Mouse (Mus musculus) lung, embryonic 15.5 days (tissue): ENCODE data around the gene Lsg1. TPM values are rescaled to one million over a fixed set of nuclear protein-coding genes. Genes with fewer than 3 reads are reported as not detected.

Experiments used
- ATAC-seq: fragments of 200-750 bp; cut with Nextera tagmentation; 2 replicates; pipeline ENCODE4 v1.8.0; 2017; ENCODE audit warnings: moderate number of reproducible peaks, borderline replicate concordance; ENCODE audit not compliant: low FRiP score, low TSS enrichment; ENCODE audit errors: extremely low read depth
- H3K27ac ChIP-seq: fragments of 300-500 bp; sonication (generic); 2 replicates; pipeline ENCODE4 v1.5.1; 2015; ENCODE audit warnings: moderate library complexity, mild to moderate bottlenecking, inconsistent platforms
- H3K27me3 ChIP-seq: fragments of 300-500 bp; sonication (generic); 2 replicates; pipeline ENCODE4 v1.6.1; 2015; ENCODE audit warnings: inconsistent platforms
- H3K36me3 ChIP-seq: fragments of 300-500 bp; sonication (generic); 2 replicates; pipeline ENCODE4 v1.6.1; 2015; ENCODE audit warnings: inconsistent platforms
- H3K4me1 ChIP-seq: fragments of 300-500 bp; sonication (generic); 2 replicates; pipeline ENCODE4 v1.6.1; 2015; ENCODE audit warnings: inconsistent platforms
- H3K4me2 ChIP-seq: fragments of 300-500 bp; sonication (generic); 2 replicates; pipeline ENCODE4 v1.6.1; 2015; ENCODE audit warnings: inconsistent platforms, mild to moderate bottlenecking, moderate library complexity
- H3K4me3 ChIP-seq: fragments of 300-500 bp; sonication (generic); 2 replicates; pipeline ENCODE4 v1.5.1; 2015; ENCODE audit warnings: mild to moderate bottlenecking, inconsistent platforms
- H3K9ac ChIP-seq: fragments of 300-500 bp; sonication (generic); 2 replicates; pipeline ENCODE4 v1.6.1; 2015; ENCODE audit warnings: inconsistent platforms
- H3K9me3 ChIP-seq: fragments of 300-500 bp; sonication (generic); 2 replicates; pipeline ENCODE4 v1.6.1; 2016; ENCODE audit warnings: inconsistent platforms
- WGBS: fragments of 180-500 bp; shearing (Covaris S2); methylation state at CpG from one replicate; pipeline ENCODE4 v1.1.7; 2015; 5-methylcytosine and 5-hydroxymethylcytosine counted together
- polyA plus RNA-seq: library from polyadenylated mRNA; unstranded; fragments of >200 nt; fragmentation: Nextera tagmentation; extraction: Ambion mirVana; gene quantifications from 2 replicates; pipeline ENCODE4 v1.2.1, GENCODE M21; 2015

Lsg1 gene
- polyA plus RNA-seq, result 61.1 and 69.2 TPM in 2 replicates

DNA sequence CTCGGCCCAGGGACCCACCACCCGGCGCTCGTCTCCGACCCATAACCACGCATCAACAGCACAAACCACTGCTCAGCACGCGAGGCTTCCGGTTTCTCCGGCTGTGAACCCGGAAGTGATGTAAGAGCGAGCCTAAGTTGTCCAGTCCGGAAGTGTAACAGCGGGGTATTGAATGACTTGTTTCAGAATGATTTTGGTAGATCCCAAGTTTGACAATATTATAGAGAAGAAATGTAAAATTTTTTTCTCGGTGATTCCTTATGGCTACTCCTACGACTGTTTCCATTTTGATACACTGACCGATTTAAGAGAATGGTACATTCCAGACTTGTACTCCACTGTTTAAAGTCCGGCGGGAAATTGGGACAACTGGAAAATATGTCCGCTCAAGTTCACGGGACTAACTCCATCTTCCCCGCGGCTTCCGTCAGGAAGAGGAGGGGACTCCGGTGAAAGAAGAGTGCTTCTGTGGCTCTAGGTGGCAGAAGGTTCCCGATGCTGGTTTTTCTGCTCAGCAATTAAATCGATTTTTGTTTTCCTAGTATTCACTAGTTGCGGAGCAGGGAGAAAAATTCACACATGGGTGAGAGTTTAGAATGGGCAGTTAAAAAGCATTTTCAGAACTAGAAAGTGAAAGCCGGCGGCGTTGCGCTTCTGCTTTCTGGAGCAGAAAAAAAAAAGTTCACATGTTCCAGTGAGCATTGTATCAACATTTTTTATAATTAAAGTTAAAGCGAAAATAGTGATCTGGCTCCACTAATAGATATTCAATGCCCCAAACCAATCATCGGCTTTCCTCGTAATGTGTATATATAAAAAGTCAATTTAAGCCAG lies at the start of gene Lsg1:
Lsg1 (minus strand) TSS at position 99 of the 834 bp plus-strand sequence.
- H3K27me3 ChIP-seq, result no peaks in the 10 kb centered on the region
- peak; percentile 91 for ATAC-seq
- peak within 1 kb of the TSS; percentile 84 for H3K4me3 ChIP-seq
- peak within 1 kb of the TSS; percentile 79 for H3K4me2 ChIP-seq
- H3K27ac ChIP-seq, result peak within 1 kb of the TSS; percentile 37; the same call in 1 of the 2 replicates
- 2% methylated on average over 35 of the region's 35 CpGs for WGBS
- H3K4me1 ChIP-seq, result peaks cover 10% of the 10 kb centered on the region
- no peaks in the 10 kb centered on the region for H3K9me3 ChIP-seq
- peak within 1 kb of the TSS; percentile 75 for H3K9ac ChIP-seq
- peaks cover 27% of the 10 kb centered on the region for H3K36me3 ChIP-seq

DNA sequence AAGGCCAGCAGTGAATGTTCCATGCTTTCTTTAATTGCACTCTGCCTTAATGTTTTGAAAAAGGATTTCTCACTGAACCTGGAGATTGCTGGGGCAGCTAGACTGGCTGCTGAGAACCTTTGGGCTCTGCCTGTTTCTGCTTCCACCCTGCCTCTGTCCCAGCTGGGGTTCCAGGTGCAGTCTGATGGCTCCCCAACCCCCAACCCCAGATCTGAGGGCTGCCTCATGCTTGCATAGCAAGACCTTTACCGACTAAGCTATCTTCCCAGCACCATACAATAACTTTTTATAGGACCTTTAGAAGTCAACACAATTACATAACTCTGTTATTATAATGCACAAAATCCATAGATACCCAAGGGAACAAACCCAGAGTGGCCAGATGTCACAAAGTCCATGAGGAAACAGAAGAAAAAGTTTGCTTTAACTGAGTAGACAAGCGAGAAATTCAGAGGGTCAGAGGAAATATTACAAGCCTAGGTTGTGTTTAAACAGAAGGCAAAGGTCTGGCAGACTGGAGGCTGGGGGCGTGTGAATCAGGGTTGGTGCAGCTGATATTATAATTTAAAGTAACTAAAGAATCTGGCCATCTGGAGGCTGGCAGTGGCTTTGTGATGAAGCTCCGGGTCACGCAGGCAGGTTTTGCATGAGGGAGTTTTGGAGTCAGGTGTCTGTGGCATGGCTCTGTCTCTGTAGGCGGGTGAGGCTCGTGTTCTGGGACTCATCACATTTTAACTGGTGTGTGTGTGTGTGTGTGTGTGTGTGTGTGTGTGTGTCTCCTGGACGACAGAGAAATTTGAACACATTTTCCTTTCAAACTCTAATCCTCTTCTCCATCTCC lies 46.7 kb upstream of the Lsg1 start:
- 52% methylated on average over 8 of the region's 8 CpGs for WGBS
- Histone ChIP-seq H3K4me2 (no peak overlapping the region), H3K36me3 (no peaks in the 10 kb centered on the region), H3K27ac (no peak overlapping the region), H3K9me3 (no peaks in the 10 kb centered on the region), H3K4me3 (no peak overlapping the region), H3K27me3 (no peaks in the 10 kb centered on the region), H3K9ac (no peak overlapping the region), H3K4me1 (no peaks in the 10 kb centered on the region)
- ATAC-seq, result no peak

DNA sequence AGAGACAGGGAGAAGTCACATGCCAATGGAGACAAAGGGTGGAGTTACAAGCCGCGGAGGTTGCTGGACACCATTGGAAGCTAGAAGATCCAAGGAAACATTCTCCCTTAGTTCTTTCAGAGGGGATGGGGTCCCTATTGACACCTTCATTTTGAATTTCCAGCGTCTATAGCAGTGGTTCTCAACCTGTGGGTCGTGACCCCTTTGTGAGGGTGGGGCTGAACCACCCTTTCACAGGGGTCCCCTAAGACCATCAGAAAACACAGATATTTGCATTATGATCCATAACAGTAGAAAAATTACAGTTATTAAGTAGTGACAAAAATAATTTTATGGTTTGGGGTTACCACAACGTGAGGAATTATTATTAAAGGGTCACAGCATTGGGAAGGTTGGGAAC lies 42.1 kb upstream of the Lsg1 start:
- whole genome bisulfite sequencing, result 86% methylated on average over 5 of the region's 5 CpGs
- Histone ChIP-seq H3K4me3 (no peak overlapping the region), H3K27me3 (no peaks in the 10 kb centered on the region), H3K4me1 (no peaks in the 10 kb centered on the region), H3K36me3 (no peaks in the 10 kb centered on the region), H3K4me2 (no peak overlapping the region), H3K27ac (no peak overlapping the region), H3K9me3 (no peaks in the 10 kb centered on the region), H3K9ac (no peak overlapping the region)
- no peak for ATAC-seq

DNA sequence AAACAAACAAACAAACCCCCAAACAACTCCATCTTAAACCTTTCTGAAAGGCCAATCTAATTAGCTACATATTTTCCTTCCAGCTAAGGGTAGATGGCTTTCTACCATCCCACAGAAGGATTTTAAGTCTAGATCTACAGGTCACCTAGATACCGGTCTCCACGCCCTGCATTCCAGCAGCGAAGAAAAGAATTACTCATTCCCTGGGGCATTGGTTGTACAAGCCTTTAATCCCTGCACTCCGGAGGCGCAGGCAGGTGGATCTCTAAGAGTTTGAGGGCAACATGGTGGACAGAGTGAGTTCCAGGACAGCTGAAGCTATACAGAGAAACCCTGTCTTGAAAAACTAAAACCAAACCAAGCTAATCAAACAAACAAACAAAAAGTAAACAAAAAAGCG lies 41.0 kb upstream of the Lsg1 start:
- Histone ChIP-seq H3K4me2 (no peak overlapping the region), H3K9me3 (no peaks in the 10 kb centered on the region), H3K27ac (no peak overlapping the region), H3K27me3 (no peaks in the 10 kb centered on the region), H3K9ac (no peak overlapping the region), H3K4me3 (no peak overlapping the region), H3K36me3 (no peaks in the 10 kb centered on the region), H3K4me1 (no peaks in the 10 kb centered on the region)
- 43% methylated on average over 6 of the region's 6 CpGs for WGBS
- ATAC-seq, result no peak

DNA sequence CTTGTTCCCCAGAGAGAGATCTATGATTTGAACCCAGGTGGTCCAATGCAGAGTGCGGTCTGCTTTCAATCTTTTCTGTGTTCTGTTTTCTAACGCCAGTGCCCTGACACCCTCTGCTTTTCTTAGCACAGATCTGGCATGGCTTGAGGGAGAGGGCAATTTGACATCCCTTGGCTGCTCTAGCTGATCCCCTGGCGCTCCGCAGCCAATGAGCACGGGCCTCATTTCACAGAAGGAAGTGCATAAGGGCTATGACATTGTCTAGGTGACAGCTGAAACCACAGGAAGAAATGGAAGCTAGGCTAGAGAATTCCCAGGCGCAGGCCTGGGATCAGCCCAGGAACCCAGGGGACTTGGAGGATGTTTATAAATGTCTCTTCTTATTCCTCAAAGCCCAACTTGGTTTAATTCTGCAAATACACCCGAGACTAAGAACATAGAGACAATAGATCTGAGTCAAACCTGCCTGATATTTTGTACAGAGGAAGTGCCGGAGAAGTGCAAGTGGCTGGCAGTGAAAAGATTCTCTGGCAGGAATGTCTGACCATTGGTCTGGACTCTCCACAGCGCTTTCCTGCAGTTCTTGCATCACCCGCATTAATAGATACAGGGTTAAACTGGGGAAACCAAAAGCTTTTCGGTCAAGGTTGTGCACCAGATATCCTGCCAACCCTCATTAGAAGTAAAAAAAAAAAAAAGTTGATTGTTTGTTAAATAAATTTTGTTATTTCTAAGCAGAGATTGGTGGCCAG lies 40.4 kb upstream of the Lsg1 start:
- Histone ChIP-seq H3K36me3 (no peaks in the 10 kb centered on the region), H3K27me3 (no peaks in the 10 kb centered on the region), H3K4me1 (no peaks in the 10 kb centered on the region), H3K4me2 (no peak overlapping the region), H3K4me3 (no peak overlapping the region), H3K27ac (no peak overlapping the region), H3K9me3 (no peaks in the 10 kb centered on the region), H3K9ac (no peak overlapping the region)
- ATAC-seq, result no peak
- 60% methylated on average over 11 of the region's 11 CpGs for WGBS

DNA sequence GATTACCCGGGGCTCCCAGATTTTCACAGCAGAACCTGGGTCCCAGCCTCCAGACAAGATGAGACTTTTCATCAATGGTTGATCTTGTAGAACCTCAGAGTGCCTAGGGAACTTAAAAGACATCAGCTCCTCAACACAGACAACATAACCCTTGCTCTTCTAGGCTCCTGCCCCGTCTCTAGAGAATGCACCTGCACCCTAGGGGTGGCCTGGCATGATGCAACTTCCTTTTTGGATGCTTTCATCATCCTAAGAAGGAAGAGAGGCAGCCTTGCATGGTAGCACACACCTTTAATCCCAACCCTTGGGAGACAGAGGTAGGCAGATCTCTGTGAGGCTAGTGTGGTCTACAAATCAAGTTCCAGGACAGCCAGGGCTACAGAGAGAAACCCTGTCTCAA lies 37.2 kb upstream of the Lsg1 start:
- Histone ChIP-seq H3K27ac (no peak overlapping the region), H3K36me3 (no peaks in the 10 kb centered on the region), H3K9ac (no peak overlapping the region), H3K4me1 (no peaks in the 10 kb centered on the region), H3K4me2 (no peak overlapping the region), H3K4me3 (no peak overlapping the region), H3K27me3 (no peaks in the 10 kb centered on the region), H3K9me3 (no peaks in the 10 kb centered on the region)
- 68% methylated on average over 2 of the region's 2 CpGs for WGBS
- ATAC-seq, result no peak

DNA sequence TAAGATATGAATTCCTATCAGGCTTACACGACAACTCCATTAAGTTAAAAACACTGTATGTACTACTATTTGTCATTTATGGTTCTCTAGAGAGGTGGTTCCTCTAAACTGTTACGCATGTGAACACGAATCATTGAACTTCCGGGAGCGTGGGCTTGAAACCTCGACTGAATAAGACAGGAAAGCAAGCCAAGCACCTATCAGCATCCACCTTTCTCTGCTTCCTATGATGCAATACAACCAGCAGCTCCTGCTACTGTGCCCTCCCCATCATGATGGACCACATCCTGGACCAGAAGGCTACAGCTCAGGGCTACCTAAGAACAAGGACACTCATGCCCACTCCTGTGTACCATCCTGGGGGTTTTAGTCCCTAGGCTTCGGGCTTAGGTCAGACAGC lies 36.3 kb upstream of the Lsg1 start:
- Histone ChIP-seq H3K9ac (no peak overlapping the region), H3K27me3 (no peaks in the 10 kb centered on the region), H3K4me1 (no peaks in the 10 kb centered on the region), H3K36me3 (no peaks in the 10 kb centered on the region), H3K4me3 (no peak overlapping the region), H3K27ac (no peak overlapping the region), H3K9me3 (no peaks in the 10 kb centered on the region), H3K4me2 (no peak overlapping the region)
- no peak for ATAC-seq
- 73% methylated on average over 7 of the region's 7 CpGs for WGBS

DNA sequence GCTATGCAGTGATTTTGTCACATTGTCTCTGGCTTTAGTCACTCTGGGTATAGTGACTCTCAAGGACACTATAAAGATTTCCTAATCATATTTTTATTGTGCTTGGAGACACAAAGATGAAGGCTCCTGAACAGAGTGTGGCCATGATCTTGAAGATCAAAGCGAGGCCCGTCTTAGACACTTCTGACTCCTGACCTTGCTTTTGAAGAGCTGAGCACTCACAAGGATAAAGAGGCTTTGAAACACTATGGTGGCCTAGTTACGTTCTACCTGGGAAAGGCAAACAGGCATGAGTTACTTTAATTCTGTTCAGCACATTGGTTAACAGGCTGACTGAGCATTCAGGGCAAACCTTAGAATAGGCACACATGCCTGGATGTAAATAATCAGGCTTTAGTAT lies 28.9 kb upstream of the Lsg1 start:
- Histone ChIP-seq H3K27ac (no peak overlapping the region), H3K27me3 (no peaks in the 10 kb centered on the region), H3K4me2 (no peak overlapping the region), H3K4me1 (no peaks in the 10 kb centered on the region), H3K9me3 (no peaks in the 10 kb centered on the region), H3K36me3 (no peaks in the 10 kb centered on the region), H3K4me3 (no peak overlapping the region), H3K9ac (no peak overlapping the region)
- no peak for ATAC-seq
- WGBS, result 59% methylated on average over 3 of the region's 3 CpGs

DNA sequence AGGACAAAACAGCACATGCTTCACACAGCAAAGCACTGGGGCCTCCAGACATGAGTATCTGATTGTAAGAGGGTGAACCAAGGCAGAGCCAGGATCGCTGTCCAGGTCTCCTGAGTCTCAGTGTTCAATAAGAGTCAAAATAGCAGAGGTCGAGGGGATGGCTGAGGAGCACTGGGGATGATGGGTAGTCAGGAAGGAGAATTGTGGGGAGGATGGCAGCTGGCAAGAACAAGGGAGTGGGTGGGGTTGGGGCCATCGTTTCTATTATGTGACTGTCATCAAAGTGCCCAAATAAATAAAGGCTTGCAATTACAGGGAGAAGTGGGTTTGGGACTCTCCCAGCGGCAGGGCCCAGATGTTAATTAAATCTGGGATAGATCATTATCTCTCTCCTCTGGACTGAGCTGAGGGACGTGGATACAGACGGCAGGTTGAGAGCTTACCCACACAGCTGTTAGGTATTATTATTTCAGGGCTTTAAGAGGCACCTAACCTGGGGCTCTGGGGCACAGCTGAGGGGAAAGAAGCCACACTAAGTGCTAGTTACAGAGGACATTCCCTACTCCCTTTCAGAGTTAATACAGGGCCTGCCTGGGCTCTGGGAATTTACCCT lies 27.4 kb upstream of the Lsg1 start:
- no peaks in the 10 kb centered on the region for H3K36me3 ChIP-seq
- no peak overlapping the region for H3K4me3 ChIP-seq
- H3K27me3 ChIP-seq, result no peaks in the 10 kb centered on the region
- no peak overlapping the region for H3K27ac ChIP-seq
- no peaks in the 10 kb centered on the region for H3K9me3 ChIP-seq
- no peak overlapping the region for H3K4me2 ChIP-seq
- ATAC-seq, result no peak
- H3K9ac ChIP-seq, result no peak overlapping the region
- 45% methylated on average over 6 of the region's 6 CpGs for WGBS
- no peaks in the 10 kb centered on the region for H3K4me1 ChIP-seq

DNA sequence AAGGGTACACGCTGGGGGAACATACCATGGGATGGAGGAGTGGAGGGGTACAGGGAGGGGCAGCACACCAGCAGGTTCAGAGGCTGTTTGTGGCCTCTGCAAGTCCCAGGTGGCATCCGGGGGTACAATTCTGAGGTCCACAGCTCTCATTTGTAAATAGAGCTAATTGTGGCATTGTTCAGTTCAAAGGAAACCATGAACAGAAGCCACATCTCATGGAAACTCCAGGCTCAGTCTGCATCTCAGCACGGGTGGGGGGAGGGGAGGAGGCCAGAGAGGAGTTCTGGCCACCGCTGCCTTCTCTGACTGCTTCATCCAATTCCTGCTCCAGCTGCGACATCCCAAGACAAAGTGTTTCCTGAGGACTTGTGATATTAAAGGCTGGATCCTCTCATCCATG lies 26.7 kb upstream of the Lsg1 start:
- 35% methylated on average over 5 of the region's 5 CpGs for WGBS
- Histone ChIP-seq H3K4me2 (no peak overlapping the region), H3K27ac (no peak overlapping the region), H3K27me3 (no peaks in the 10 kb centered on the region), H3K9ac (no peak overlapping the region), H3K36me3 (no peaks in the 10 kb centered on the region), H3K4me1 (no peaks in the 10 kb centered on the region), H3K9me3 (no peaks in the 10 kb centered on the region), H3K4me3 (no peak overlapping the region)
- no peak for ATAC-seq

DNA sequence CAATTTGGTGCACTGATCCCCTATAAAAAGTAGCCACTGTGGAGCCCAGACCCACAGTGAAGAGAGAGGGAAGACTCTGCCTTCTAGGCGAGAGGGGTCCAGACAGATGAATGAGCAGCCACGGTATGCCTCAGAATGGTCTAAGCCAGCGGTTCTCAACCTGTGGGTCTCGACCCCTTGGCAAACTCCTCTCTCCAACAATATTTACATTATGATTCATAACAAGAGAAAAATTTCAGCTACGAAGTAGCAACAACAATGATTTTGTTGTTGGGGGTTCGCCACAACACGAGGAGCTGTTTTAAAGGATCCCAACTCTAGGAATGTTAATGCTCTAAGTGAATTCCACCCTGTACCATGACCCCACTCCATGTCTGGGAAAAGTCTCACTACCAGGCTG lies 25.7 kb upstream of the Lsg1 start:
- ATAC-seq, result no peak
- no peaks in the 10 kb centered on the region for H3K27me3 ChIP-seq
- H3K27ac ChIP-seq, result no peak overlapping the region
- WGBS, result 53% methylated on average over 7 of the region's 7 CpGs
- H3K4me2 ChIP-seq, result no peak overlapping the region
- H3K9me3 ChIP-seq, result no peaks in the 10 kb centered on the region
- H3K36me3 ChIP-seq, result no peaks in the 10 kb centered on the region
- no peaks in the 10 kb centered on the region for H3K4me1 ChIP-seq
- no peak overlapping the region for H3K4me3 ChIP-seq
- no peak overlapping the region for H3K9ac ChIP-seq
